Mouse (Mus musculus): ENCODE data around the gene Mettl7a1.
"Not testable (repeated sequence)": the region's sequence is repeated elsewhere in the genome, so short reads cannot be mapped to it uniquely, and the experiment has no call there.

The Mettl7a1 gene

GRCm38 (mm10) chr15:100341314-100341980, 37.5 kb downstream of the Mettl7a1 start:
- not testable (repeated sequence) for DNase-seq (ENCODE audit: low read depth, low spot score)

GRCm38 (mm10) chr15:100345484-100345883, 41.5 kb downstream of the Mettl7a1 start:
- no peak for DNase-seq (ENCODE audit: low read depth, low spot score)

DNA sequence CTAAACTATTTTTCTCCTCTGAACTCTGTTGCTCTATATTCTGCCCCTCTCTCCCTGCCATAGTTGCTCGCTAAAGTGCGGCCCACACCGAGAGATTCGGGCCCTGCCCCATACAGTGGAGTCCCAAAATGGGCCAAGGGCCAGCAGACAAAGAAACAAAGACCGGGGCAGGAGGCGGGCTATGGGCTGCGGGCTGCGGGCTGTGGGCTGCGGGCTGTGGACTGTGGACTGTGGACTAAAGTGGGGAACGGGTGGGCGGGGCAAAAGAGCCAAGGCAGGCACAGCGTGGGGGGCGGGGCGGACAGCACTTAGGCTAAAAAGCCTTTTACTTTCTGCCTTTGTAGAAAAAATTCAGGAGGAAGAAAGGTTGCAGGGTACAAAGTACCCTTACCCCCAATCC, 42.8 kb downstream of the Mettl7a1 start:
- no peak for DNase-seq (ENCODE audit: low read depth, low spot score)

DNA sequence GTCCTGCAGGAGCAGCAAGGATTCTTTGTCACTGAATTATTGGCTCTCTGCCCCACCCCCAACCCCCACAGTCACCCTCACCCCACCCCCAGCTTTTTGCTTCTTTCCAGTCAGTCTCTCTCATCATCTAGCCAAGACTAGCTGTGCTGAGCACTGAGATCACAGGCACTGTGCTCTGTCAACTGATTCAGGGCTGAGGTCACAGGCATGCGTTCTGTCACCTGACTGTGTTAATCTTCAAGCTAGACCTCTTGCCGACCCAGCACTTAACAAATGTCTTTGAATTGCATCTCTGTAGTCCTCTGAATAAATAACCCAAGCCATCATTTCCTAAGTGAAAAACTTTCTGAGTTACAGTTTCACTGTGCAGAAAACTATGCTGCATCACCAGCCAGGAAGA, 45.6 kb downstream of the Mettl7a1 start:
- DNase-seq (ENCODE audit: low read depth, low spot score) = no peak

GRCm38 (mm10) chr15:100351501-100352060, 47.6 kb downstream of the Mettl7a1 start:
- no peak for DNase-seq (ENCODE audit: low read depth, low spot score)

DNA sequence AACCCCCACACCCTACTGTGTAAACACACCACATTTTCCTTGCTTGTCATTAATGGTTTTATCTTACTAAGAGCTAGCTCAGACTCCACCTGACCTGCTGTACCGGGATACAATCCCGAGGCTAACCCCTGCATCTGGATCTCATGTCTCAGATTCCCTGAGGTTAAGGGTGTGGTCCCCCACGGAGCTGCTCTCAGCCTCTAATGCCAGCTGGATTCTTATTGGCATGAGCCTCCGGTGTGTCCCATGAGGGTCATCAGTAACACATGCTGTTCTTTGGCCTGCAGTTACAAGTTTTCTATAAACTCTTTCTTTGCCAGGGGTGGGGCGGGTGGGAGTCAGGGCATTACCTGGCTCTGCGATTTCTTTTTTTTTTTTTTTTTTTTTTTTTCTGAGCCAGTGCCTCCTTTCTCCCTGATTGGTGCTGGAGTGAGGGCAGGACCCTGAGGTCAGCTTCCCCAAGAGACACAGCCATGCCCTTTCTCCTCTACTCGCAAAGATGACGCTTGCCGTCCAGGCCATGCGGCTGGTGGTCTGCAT, 48.8 kb downstream of the Mettl7a1 start, which contains the start of the genes Methig1 and Mettl7a2:
Methig1 (plus strand) TSS at position 439 of the 540 bp plus-strand sequence.
Mettl7a2 (plus strand) TSS at position 490 of the 540 bp plus-strand sequence.
- no peak for DNase-seq (ENCODE audit: low read depth, low spot score)

GRCm38 (mm10) chr15:100353399-100353798, 49.5 kb downstream of the Mettl7a1 start:
- DNase-seq (ENCODE audit: low read depth, low spot score) = not testable (repeated sequence)

- DNase-seq (ENCODE audit: low read depth, low spot score) = no peak
Observed at GRCm38 (mm10) chr15:100355876-100356275, 51.9 kb downstream of the Mettl7a1 start.

DNA sequence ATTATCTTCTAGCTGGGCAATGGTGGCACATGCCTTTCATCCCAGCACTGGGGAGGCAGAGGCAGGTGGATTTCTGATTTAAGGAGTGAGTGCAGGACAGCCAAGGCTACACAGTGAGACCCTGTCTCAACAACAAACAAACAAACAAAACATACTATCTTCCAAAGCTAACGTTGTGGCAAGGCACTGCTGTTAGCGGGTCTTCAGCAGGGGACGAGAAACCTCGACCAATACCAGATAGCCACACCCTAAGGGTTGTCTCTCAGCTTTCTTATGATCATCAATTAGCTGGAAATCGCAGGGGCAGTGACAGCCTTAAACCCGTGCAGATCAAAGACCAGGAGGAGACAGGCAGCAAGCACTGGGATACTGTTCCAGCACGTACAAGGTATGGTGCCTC, 60.3 kb downstream of the Mettl7a1 start, which contains the start of gene Higd1c:
Higd1c (plus strand) TSS at position 301 of the 400 bp plus-strand sequence.
- DNase-seq (ENCODE audit: low read depth, low spot score) = no peak

DNA sequence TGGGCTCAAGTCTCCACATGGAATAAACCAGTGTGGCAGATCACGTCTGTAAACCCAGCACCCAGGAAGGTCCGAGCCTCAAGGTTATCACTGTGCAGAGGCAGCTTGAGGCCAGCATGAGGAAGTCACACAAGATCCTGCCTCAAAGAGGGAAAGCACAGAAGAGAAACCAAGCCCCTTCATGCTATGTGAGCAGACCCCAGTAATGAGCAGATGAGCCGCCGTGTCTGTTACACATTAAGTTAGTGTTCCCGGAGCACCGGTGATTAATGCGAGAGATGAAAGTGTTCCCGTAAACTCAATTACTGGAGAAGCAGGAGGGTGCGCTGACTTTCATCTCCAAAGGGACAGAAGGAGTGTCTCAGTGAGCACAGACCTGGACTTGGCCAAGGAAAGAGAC, 62.0 kb downstream of the Mettl7a1 start:
- not testable (repeated sequence) for DNase-seq (ENCODE audit: low read depth, low spot score)

- DNase-seq (ENCODE audit: low read depth, low spot score) = no peak
Observed at GRCm38 (mm10) chr15:100367119-100367518, 63.2 kb downstream of the Mettl7a1 start.

- DNase-seq (ENCODE audit: low read depth, low spot score) = peak; percentile 69
Observed at GRCm38 (mm10) chr15:100375066-100375465, 71.1 kb downstream of the Mettl7a1 start.

GRCm38 (mm10) chr15:100377847-100378505, 74.0 kb downstream of the Mettl7a1 start:
- not testable (repeated sequence) for DNase-seq (ENCODE audit: low read depth, low spot score)

Data from A20 (cell line).